Mouse (Mus musculus) bone marrow, adult 2 months (tissue): Measurements from ENCODE around the gene Iglon5.
A peak's percentile ranks its signal among the peaks of the same experiment; 100 is the strongest.

Experiments used
- CTCF ChIP-seq: fragments of 200-500 bp; IDR thresholded peaks from 2 replicates; pipeline ENCODE4 v1.5.1; 2011; ENCODE audit warnings: low read length, control low read depth; ENCODE audit not compliant: control insufficient read depth, insufficient read depth
- POLR2A ChIP-seq: fragments of 200-500 bp; IDR thresholded peaks from 2 replicates; pipeline ENCODE4 v1.6.1; 2011; ENCODE audit warnings: low read depth, mild to moderate bottlenecking, control low read depth, low read length, borderline replicate concordance; ENCODE audit not compliant: control insufficient read depth

DNA sequence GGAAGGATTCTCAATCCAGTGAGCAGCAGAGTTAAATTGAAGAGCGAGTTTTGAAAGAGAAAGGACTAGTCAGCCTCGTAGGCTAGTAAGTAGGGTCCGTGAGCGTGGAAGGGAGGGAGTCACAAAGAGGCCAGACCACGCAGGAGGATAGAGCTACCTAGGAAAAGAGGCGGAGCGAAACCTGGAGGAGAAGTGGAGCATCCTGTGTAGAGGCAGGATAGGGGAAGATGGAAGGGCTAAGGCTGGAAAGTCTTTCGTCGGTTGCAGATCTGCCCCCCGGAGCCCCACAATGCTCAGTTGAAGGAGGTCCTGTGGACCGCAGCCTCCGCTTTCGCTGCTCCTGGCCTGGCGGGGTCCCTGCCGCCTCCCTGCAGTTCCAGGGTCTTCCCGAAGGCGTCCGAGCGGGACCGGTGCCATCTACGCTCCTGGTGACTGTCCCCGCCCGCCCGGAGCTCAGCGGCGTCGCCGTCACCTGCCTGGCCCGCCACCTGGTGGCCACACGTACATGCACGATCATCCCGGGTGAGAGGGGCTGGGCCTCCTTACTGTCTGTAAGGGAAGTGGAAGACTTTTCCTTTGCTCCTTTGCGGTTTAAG is 23.7 kb downstream of the Iglon5 start:
- peak; percentile 91 for TF ChIP-seq CTCF
- peak; percentile 38; the same call in 1 of the 2 replicates for TF ChIP-seq POLR2A
